Mouse (Mus musculus): ENCODE measurements at regions not wholly inside any gene's neighbourhood (a gene's known extent, or its start where the extent isn't known, plus 50 kb on each side); places are given as distances from the start of the nearest gene placed in this dataset.

DNA sequence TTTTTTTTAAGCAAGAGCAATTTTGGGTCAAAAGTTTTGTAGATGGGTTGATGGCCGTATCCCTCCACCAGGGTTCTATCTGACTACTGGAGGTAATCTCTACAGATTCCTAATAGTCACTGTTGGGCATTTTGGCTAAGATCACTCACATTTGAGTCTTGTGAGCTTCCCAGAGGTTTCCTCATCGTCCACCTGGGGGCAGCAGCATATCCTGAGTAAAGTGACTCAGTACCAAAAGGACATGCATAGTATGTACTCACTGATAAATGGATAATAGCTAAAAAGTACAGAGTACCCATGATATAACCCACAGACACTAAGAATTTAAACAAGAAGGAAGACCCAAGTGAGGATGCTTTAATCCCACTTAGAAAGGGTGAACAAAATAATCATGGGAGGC is 1390.0 kb downstream of the Amy2a5 start:
- DNase-seq (ENCODE audit: low spot score in 2 of 2) = peak in 1 of 2 experiments; percentile 4

All from right cerebral cortex, adult 2 months (tissue).